In the genomic region with DNA sequence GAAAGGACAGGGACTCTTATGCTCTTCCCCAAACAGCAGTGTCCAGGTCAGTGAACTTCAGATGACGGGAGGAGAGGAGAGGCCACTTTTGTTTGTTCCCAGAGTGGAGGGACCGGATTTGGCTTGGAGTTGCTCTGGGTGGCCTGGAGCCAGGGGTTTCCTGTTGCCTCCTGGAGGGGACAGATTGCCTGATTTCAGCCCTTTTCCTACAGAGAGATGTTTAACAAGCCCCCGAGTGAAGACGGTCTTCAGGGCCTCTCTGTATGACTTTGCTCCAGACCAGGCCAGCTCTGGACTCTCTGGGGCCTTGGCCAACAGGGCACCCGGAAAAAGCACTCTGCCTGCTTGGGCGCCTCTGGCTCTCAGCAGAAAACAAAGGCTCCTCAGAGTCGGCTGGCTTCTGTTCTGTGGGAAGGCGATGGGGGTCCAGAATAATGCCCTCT, we compare ENCODE assay signal across 8 mouse cellular contexts. TPM values are rescaled to one million over a fixed set of nuclear protein-coding genes. Genes with fewer than 3 reads are reported as not detected.
DNase-seq lines count a peak whose midpoint lies in the region; ATAC-seq and TF ChIP-seq lines count a peak whose summit lies in the region.

No protein-coding gene starts in this region.

- H3K9me3 ChIP-seq in forebrain, postnatal 0 days (ENCODE audit: low read length): no peaks in the 10 kb centered on the region
- no peaks in the 10 kb centered on the region for H3K9me3 ChIP-seq in hindbrain, embryonic 13.5 days
- no peaks in the 10 kb centered on the region for H3K9me3 ChIP-seq in liver, embryonic 11.5 days (ENCODE audit: control insufficient read depth, low read length)
- no peaks in the 10 kb centered on the region for H3K9me3 ChIP-seq in neural tube, embryonic 12.5 days

- 12% methylated on average over 8 of the region's 8 CpGs for whole genome bisulfite sequencing in forebrain, postnatal 0 days
- WGBS in hindbrain, embryonic 13.5 days: 25% methylated on average over 8 of the region's 8 CpGs
- 39% methylated on average over 8 of the region's 8 CpGs for WGBS in liver, embryonic 11.5 days
- WGBS in neural tube, embryonic 12.5 days: 33% methylated on average over 8 of the region's 8 CpGs

- no peak for ATAC-seq in forebrain, postnatal 0 days
- no peak for ATAC-seq in hindbrain, embryonic 13.5 days (ENCODE audit: low FRiP score)
- no peak for ATAC-seq in liver, embryonic 11.5 days (replicated peaks; ENCODE audit: low FRiP score)
- no peak for ATAC-seq in neural tube, embryonic 12.5 days (ENCODE audit: low FRiP score, low read depth)

- H3K4me3 ChIP-seq in forebrain, postnatal 0 days (ENCODE audit: low read depth, low read length): peak overlapping the region; percentile 66
- peak overlapping the region; percentile 66 for H3K4me3 ChIP-seq in hindbrain, embryonic 13.5 days
- H3K4me3 ChIP-seq in liver, embryonic 11.5 days (ENCODE audit: low read depth, low read length): peak overlapping the region; percentile 65
- peak overlapping the region; percentile 59 for H3K4me3 ChIP-seq in neural tube, embryonic 12.5 days

- H3K27ac ChIP-seq in forebrain, postnatal 0 days (ENCODE audit: low read depth, low read length): peak overlapping the region; percentile 92
- H3K27ac ChIP-seq in hindbrain, embryonic 13.5 days: peak overlapping the region; percentile 89
- H3K27ac ChIP-seq in liver, embryonic 11.5 days (ENCODE audit: low read depth, low read length): peak overlapping the region; percentile 62; the same call in 1 of the 2 replicates
- no peak overlapping the region for H3K27ac ChIP-seq in neural tube, embryonic 12.5 days

- no peak for TF ChIP-seq CTCF in forebrain, postnatal 0 days (IDR thresholded peaks at IDR 0.05; ENCODE audit: low read depth)

- peak overlapping the region; percentile 77 for H3K9ac ChIP-seq in forebrain, postnatal 0 days
- H3K9ac ChIP-seq in hindbrain, embryonic 13.5 days: peak overlapping the region; percentile 82
- H3K9ac ChIP-seq in liver, embryonic 11.5 days (ENCODE audit: low read depth, low read length): 0 out of 2 replicates have a peak overlapping the region, but pooled peaks have one; percentile 12
- H3K9ac ChIP-seq in neural tube, embryonic 12.5 days: peak overlapping the region; percentile 64

- no peaks in the 10 kb centered on the region for H3K27me3 ChIP-seq in forebrain, postnatal 0 days (ENCODE audit: insufficient read depth, low read length)
- 0 out of 2 replicates have a peak, but pooled peaks cover 5% of the 10 kb centered on the region for H3K27me3 ChIP-seq in hindbrain, embryonic 13.5 days
- peaks cover 33% of the 10 kb centered on the region for H3K27me3 ChIP-seq in liver, embryonic 11.5 days (replicated peaks; ENCODE audit: control insufficient read depth, insufficient read depth, low read length)
- H3K27me3 ChIP-seq in neural tube, embryonic 12.5 days (replicated peaks): peaks cover 12% of the 10 kb centered on the region; the same call in 1 of the 2 replicates

- peak overlapping the region; percentile 61 for H3K4me2 ChIP-seq in forebrain, postnatal 0 days (ENCODE audit: low read depth)
- peak overlapping the region; percentile 73 for H3K4me2 ChIP-seq in hindbrain, embryonic 13.5 days
- H3K4me2 ChIP-seq in liver, embryonic 11.5 days: peak overlapping the region; percentile 94
- H3K4me2 ChIP-seq in neural tube, embryonic 12.5 days (replicated peaks): peak overlapping the region; percentile 80

- peaks cover 37% of the 10 kb centered on the region for H3K36me3 ChIP-seq in forebrain, postnatal 0 days (ENCODE audit: insufficient read depth)
- peaks cover 48% of the 10 kb centered on the region for H3K36me3 ChIP-seq in hindbrain, embryonic 13.5 days
- peaks cover 15% of the 10 kb centered on the region for H3K36me3 ChIP-seq in liver, embryonic 11.5 days (ENCODE audit: control insufficient read depth, insufficient read depth, low read length)
- peaks cover 50% of the 10 kb centered on the region for H3K36me3 ChIP-seq in neural tube, embryonic 12.5 days

- peak; percentile 51 for DNase-seq in urinary bladder, postnatal 14 days (ENCODE audit: low spot score)
- no peak for DNase-seq in urinary bladder, postnatal 4 days (ENCODE audit: low spot score in 2 of 2)
- peak; percentile 48 for DNase-seq in forebrain, postnatal 0 days
- DNase-seq in liver, embryonic 11.5 days (ENCODE audit: low spot score): no peak
- no peak for DNase-seq in retina, postnatal 1 day
- no peak for DNase-seq in cerebellum, adult 9-11 months

- H3K4me1 ChIP-seq in forebrain, postnatal 0 days (ENCODE audit: insufficient read depth): peaks cover 29% of the 10 kb centered on the region
- H3K4me1 ChIP-seq in hindbrain, embryonic 13.5 days (replicated peaks): peaks cover 66% of the 10 kb centered on the region
- H3K4me1 ChIP-seq in liver, embryonic 11.5 days (replicated peaks; ENCODE audit: control insufficient read depth, insufficient read depth, low read length): peaks cover 25% of the 10 kb centered on the region
- H3K4me1 ChIP-seq in neural tube, embryonic 12.5 days: peaks cover 49% of the 10 kb centered on the region

RNA-seq across cellular contexts. Expression of a gene that starts 1.5 kb away (rescaled TPM):
- 191 and 198 TPM in 2 replicates for total RNA-seq in forebrain, postnatal 0 days (2014; rRNA removed)
- polyA plus RNA-seq in forebrain, postnatal 0 days (2015; fragmentation: Nextera tagmentation; extraction: Ambion mirVana): 533 and 584 TPM in 2 replicates
- polyA plus RNA-seq in hindbrain, embryonic 13.5 days (2015; fragmentation: Nextera tagmentation; extraction: Ambion mirVana): 324 and 347 TPM in 2 replicates
- polyA plus RNA-seq in liver, embryonic 11.5 days (2014; fragmentation: Nextera tagmentation; extraction: Ambion mirVana): 80.6 and 86.9 TPM in 2 replicates
- 267 TPM in 2 replicates for polyA plus RNA-seq in neural tube, embryonic 12.5 days (2016; fragmentation: Nextera tagmentation; extraction: Ambion mirVana)

RNA-seq across cellular contexts. Expression of a gene that starts 4.6 kb away (rescaled TPM):
- 8.3 and 16.1 TPM in 2 replicates for total RNA-seq in forebrain, postnatal 0 days (2014; rRNA removed)
- polyA plus RNA-seq in forebrain, postnatal 0 days (2015; fragmentation: Nextera tagmentation; extraction: Ambion mirVana): 28.9 and 47.1 TPM in 2 replicates
- 47.1 and 48.0 TPM in 2 replicates for polyA plus RNA-seq in hindbrain, embryonic 13.5 days (2015; fragmentation: Nextera tagmentation; extraction: Ambion mirVana)
- 148 and 150 TPM in 2 replicates for polyA plus RNA-seq in liver, embryonic 11.5 days (2014; fragmentation: Nextera tagmentation; extraction: Ambion mirVana)
- 59.9 and 65.8 TPM in 2 replicates for polyA plus RNA-seq in neural tube, embryonic 12.5 days (2016; fragmentation: Nextera tagmentation; extraction: Ambion mirVana)

RNA-seq across cellular contexts. Expression of a gene that starts 14.7 kb away (rescaled TPM):
- 7.8 and 8.6 TPM in 2 replicates for total RNA-seq in forebrain, postnatal 0 days (2014; rRNA removed)
- polyA plus RNA-seq in forebrain, postnatal 0 days (2015; fragmentation: Nextera tagmentation; extraction: Ambion mirVana): 7.6 and 10.0 TPM in 2 replicates
- polyA plus RNA-seq in hindbrain, embryonic 13.5 days (2015; fragmentation: Nextera tagmentation; extraction: Ambion mirVana): 19.9 and 20.7 TPM in 2 replicates
- polyA plus RNA-seq in liver, embryonic 11.5 days (2014; fragmentation: Nextera tagmentation; extraction: Ambion mirVana): 23.5 and 24.2 TPM in 2 replicates
- polyA plus RNA-seq in neural tube, embryonic 12.5 days (2016; fragmentation: Nextera tagmentation; extraction: Ambion mirVana): 32.3 and 32.9 TPM in 2 replicates

RNA-seq across cellular contexts. Expression of a gene that starts 43.5 kb away (rescaled TPM):
- 49.2 and 59.3 TPM in 2 replicates for total RNA-seq in forebrain, postnatal 0 days (2014; rRNA removed)
- 13.6 and 13.8 TPM in 2 replicates for polyA plus RNA-seq in forebrain, postnatal 0 days (2015; fragmentation: Nextera tagmentation; extraction: Ambion mirVana)
- polyA plus RNA-seq in hindbrain, embryonic 13.5 days (2015; fragmentation: Nextera tagmentation; extraction: Ambion mirVana): 13.7 and 16.6 TPM in 2 replicates
- 17.7 and 19.2 TPM in 2 replicates for polyA plus RNA-seq in liver, embryonic 11.5 days (2014; fragmentation: Nextera tagmentation; extraction: Ambion mirVana)
- 15.8 and 19.6 TPM in 2 replicates for polyA plus RNA-seq in neural tube, embryonic 12.5 days (2016; fragmentation: Nextera tagmentation; extraction: Ambion mirVana)

RNA-seq across cellular contexts. Expression of a gene that starts 44.2 kb away (rescaled TPM):
- 71.8 and 75.6 TPM in 2 replicates for total RNA-seq in forebrain, postnatal 0 days (2014; rRNA removed)
- 59.3 and 66.7 TPM in 2 replicates for polyA plus RNA-seq in forebrain, postnatal 0 days (2015; fragmentation: Nextera tagmentation; extraction: Ambion mirVana)
- polyA plus RNA-seq in hindbrain, embryonic 13.5 days (2015; fragmentation: Nextera tagmentation; extraction: Ambion mirVana): 32.4 and 34.9 TPM in 2 replicates
- polyA plus RNA-seq in liver, embryonic 11.5 days (2014; fragmentation: Nextera tagmentation; extraction: Ambion mirVana): 1.1 and 2.0 TPM in 2 replicates
- polyA plus RNA-seq in neural tube, embryonic 12.5 days (2016; fragmentation: Nextera tagmentation; extraction: Ambion mirVana): 23.5 and 28.0 TPM in 2 replicates

Comparison
In these comparisons a context has a peak if more than half of its experiments do, and no peak if none do; other contexts are left out.
1. DNase-seq: peak in urinary bladder, postnatal 14 days (single experiment) and forebrain, postnatal 0 days (single experiment); none in urinary bladder, postnatal 4 days (0 of 2), liver, embryonic 11.5 days (single experiment), retina, postnatal 1 day (single experiment) and cerebellum, adult 9-11 months (single experiment).
2. H3K9ac ChIP-seq: peak in every context shown above with its lines; median percentile 82 in hindbrain, embryonic 13.5 days; 77 in forebrain, postnatal 0 days; 64 in neural tube, embryonic 12.5 days; 12 in liver, embryonic 11.5 days.
3. Peak in every context shown above with its lines, with median percentiles within 50 percentile points of each other: H3K4me2 ChIP-seq and H3K4me3 ChIP-seq.